Mouse (Mus musculus) ES-E14 (cell line): Measurements from ENCODE around the gene Zfp607a.
"Not testable (repeated sequence)": the region's sequence is repeated elsewhere in the genome, so short reads cannot be mapped to it uniquely, and the experiment has no call there.

ENCODE experiments used
- CHD2 ChIP-seq: IDR thresholded peaks from 2 replicates; pipeline ENCODE4 v1.6.1; 2014; ENCODE audit warnings: mild to moderate bottlenecking, low read depth, low read length, inconsistent platforms
- HCFC1 ChIP-seq: IDR thresholded peaks from 2 replicates; pipeline ENCODE4 v1.6.1; 2012; ENCODE audit warnings: low read length, inconsistent platforms, borderline replicate concordance; ENCODE audit not compliant: insufficient read depth
- MAFK ChIP-seq: IDR thresholded peaks from 2 replicates; pipeline ENCODE4 v1.6.1; 2014; ENCODE audit warnings: mild to moderate bottlenecking, low read depth, low read length, inconsistent platforms; ENCODE audit not compliant: insufficient read depth

DNA sequence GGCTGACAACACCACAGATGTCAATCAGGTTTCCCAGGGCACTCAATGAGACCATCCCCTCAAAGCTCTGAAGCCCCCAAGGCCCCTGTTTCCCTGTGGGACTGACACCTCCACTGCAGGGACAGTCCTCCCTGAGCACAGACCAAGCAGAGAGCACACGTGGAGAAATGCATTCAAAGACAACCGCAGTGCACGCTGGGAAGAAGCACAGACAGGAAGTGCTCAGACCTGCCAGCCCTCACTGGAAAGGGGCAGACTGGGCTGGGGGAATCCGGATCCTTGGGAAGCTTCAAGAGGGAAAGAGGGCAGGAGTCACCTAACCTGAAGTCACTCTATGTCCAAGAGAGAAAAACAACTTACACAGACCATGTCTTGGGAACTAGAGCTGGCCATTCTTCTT lies 69.7 kb downstream of the Zfp607a start:
- not testable (repeated sequence) for TF ChIP-seq CHD2, MAFK, HCFC1
